Mouse (Mus musculus): ENCODE results near the gene Srsf4.

DNA sequence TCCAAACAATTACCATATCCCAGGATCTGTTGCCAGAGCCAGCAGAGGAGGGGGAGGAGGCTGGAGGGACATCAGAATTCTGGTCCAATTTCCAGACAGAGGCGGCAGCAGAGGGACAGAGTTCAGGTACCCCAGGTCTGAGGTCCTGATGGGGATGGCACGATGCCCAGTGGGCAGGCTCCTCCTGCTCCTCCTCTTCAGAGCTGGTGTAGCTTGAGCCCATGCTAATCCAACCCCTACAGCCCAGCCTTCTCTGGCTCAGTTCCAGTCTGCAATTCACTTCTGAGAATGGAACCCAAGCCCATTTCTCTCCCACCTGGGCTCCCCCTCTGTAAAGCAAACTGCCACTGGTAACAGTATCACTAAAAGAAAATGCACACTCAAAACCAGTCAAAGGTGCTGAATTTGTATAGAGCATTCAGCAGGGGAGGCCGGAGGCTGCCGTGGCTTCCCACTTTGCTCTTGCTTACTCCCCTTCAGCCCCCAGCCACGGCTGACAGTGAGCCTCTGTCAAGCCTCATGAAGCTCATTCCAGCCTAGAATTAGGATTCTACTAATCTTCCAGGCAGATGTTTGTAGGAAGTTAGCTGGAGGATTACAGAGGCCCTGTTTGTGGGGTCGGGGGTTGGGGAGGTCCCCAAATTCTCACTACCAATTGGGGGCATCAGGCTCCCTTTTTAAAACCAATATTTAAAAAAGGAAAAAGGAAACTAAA lies 50.8 kb downstream of the Srsf4 start:
- TF ChIP-seq GATA1 (IDR thresholded peaks at IDR 0.05; ENCODE audit: borderline replicate concordance, low read length) (no peak), CTCF (IDR thresholded peaks at IDR 0.05; ENCODE audit: low read depth, low read length) (no peak), TAL1 (conservative IDR thresholded peaks at IDR 0.05; ENCODE audit: low read depth, low read length) (no peak), GATA2 (IDR thresholded peaks at IDR 0.05; ENCODE audit: borderline replicate concordance, low read depth, low read length) (no peak), POLR2AphosphoS5 (IDR thresholded peaks at IDR 0.05; ENCODE audit: insufficient replicate concordance, low read depth, low read length) (no peak)

Measured in G1E (cell line).